Mouse (Mus musculus) heart, embryonic 16.5 days (tissue): ENCODE results near the gene Sult6b2. TPM values are rescaled to one million over a fixed set of nuclear protein-coding genes. Genes with fewer than 3 reads are reported as not detected.
A peak's percentile ranks its signal among the peaks of the same experiment; 100 is the strongest.

Experiments
- ATAC-seq: fragments of 200-750 bp; cut with Nextera tagmentation; replicated peaks from 2 replicates; pipeline ENCODE4 v1.8.0; 2017; ENCODE audit warnings: moderate number of reproducible peaks; ENCODE audit not compliant: insufficient read depth, low FRiP score; ENCODE audit errors: extremely low read depth
- H3K27ac ChIP-seq: fragments of 300-500 bp; sonication (generic); 2 replicates; pipeline ENCODE4 v1.5.1; 2014; ENCODE audit warnings: mild to moderate bottlenecking, low read length, control low read depth, moderate library complexity
- H3K27me3 ChIP-seq: fragments of 300-500 bp; sonication (generic); 2 replicates; pipeline ENCODE4 v1.6.1; 2014; ENCODE audit warnings: low read length, mixed read lengths; ENCODE audit not compliant: control insufficient read depth, insufficient read depth
- H3K36me3 ChIP-seq: fragments of 300-500 bp; sonication (generic); 2 replicates; pipeline ENCODE4 v1.6.1; 2014; ENCODE audit not compliant: control insufficient read depth, insufficient read depth
- H3K4me1 ChIP-seq: fragments of 300-500 bp; sonication (generic); 2 replicates; pipeline ENCODE4 v1.6.1; 2014; ENCODE audit warnings: low read length, mixed read lengths; ENCODE audit not compliant: control insufficient read depth, insufficient read depth
- H3K4me2 ChIP-seq: fragments of 300-500 bp; sonication (generic); 2 replicates; pipeline ENCODE4 v1.6.1; 2014; ENCODE audit warnings: low read depth, mild to moderate bottlenecking, control low read depth, low read length
- H3K4me3 ChIP-seq: fragments of 300-500 bp; sonication (generic); 2 replicates; pipeline ENCODE4 v1.5.1; 2014; ENCODE audit warnings: mild to moderate bottlenecking, control low read depth, low read length
- H3K9ac ChIP-seq: fragments of 300-500 bp; sonication (generic); 2 replicates; pipeline ENCODE4 v1.6.1; 2014; ENCODE audit warnings: low read length, control low read depth
- H3K9me3 ChIP-seq: fragments of 300-500 bp; sonication (generic); replicated peaks from 2 replicates; pipeline ENCODE4 v1.6.1; 2016; ENCODE audit warnings: low read length; ENCODE audit not compliant: control insufficient read depth
- WGBS: fragments of 180-500 bp; shearing (Covaris S2); extraction: QIAGEN DNeasy Blood & Tissue Kit; methylation state at CpG from one replicate; pipeline ENCODE4 v1.1.7; 2014; 5-methylcytosine and 5-hydroxymethylcytosine counted together
- polyA plus RNA-seq: library from polyadenylated mRNA; unstranded; fragments of >200 nt; fragmentation: Nextera tagmentation; extraction: Ambion mirVana; gene quantifications from 2 replicates; pipeline ENCODE4 v1.2.1, GENCODE M21; 2015

The Sult6b2 gene
- polyA plus RNA-seq, 1 experiment from 2014 or later = 0.07 TPM

- Histone ChIP-seq H3K27me3 (no peaks in the 10 kb centered on the region), H3K4me2 (no peak overlapping the region), H3K9me3 (no peaks in the 10 kb centered on the region), H3K4me3 (no peak overlapping the region), H3K36me3 (no peaks in the 10 kb centered on the region), H3K27ac (no peak overlapping the region), H3K9ac (no peak overlapping the region), H3K4me1 (no peaks in the 10 kb centered on the region)
- 71% methylated on average over 9 of the region's 9 CpGs for WGBS
- no peak for ATAC-seq
Measured at GRCm38 (mm10) chr6:142837326-142837725, 33.0 kb upstream of the Sult6b2 start.

DNA sequence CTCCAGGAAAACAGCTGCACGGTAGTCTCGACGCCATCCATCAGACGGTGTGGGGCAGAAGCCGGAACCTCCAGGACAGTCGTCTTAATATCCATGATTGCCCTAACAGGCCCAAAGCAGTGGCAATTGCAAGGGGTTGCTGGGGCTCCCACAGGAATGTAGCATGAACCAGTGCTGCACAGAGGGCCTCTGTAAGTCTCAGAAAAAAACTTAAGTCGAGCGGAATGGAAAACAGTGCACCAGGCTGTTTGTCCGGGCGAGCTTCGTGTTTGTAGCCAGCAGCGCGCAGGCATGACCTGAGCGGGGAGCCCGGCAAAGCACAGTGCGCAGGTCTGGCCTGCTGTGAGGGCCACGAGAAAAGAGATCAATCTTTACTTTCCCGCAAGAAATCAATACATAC, 31.4 kb upstream of the Sult6b2 start:
- 78% methylated on average over 18 of the region's 18 CpGs for WGBS
- no peak overlapping the region for H3K4me2 ChIP-seq
- H3K27ac ChIP-seq = no peak overlapping the region
- H3K27me3 ChIP-seq = no peaks in the 10 kb centered on the region
- no peak overlapping the region for H3K9ac ChIP-seq
- H3K4me3 ChIP-seq = no peak overlapping the region
- no peak for ATAC-seq
- no peaks in the 10 kb centered on the region for H3K36me3 ChIP-seq
- H3K9me3 ChIP-seq = no peaks in the 10 kb centered on the region
- H3K4me1 ChIP-seq = 0 out of 2 replicates have a peak, but pooled peaks cover 5% of the 10 kb centered on the region

DNA sequence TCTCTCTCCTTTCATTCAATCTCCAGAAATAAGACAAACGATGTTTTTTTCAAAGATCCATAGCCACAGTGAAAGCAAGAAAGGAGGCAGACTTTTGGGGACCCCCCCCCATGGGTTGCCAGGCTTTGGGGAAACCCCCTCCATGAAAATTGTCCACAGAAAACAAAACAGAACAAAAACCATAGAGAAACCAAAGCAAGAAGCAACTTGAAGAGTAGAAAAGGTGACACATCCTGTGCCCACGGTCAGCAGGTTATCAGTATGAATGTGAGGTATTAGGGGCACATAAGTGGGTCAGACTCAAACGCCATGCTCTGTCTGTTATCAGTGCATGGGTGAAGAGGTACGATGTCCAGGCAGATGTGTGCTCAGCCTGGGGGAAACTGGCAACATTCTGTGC, 30.6 kb upstream of the Sult6b2 start:
- H3K4me1 ChIP-seq = 0 out of 2 replicates have a peak, but pooled peaks cover 5% of the 10 kb centered on the region
- H3K4me3 ChIP-seq = no peak overlapping the region
- H3K27ac ChIP-seq = no peak overlapping the region
- no peak for ATAC-seq
- H3K36me3 ChIP-seq = no peaks in the 10 kb centered on the region
- H3K9me3 ChIP-seq = no peaks in the 10 kb centered on the region
- WGBS = 37% methylated on average over 4 of the region's 4 CpGs
- H3K9ac ChIP-seq = no peak overlapping the region
- no peak overlapping the region for H3K4me2 ChIP-seq
- H3K27me3 ChIP-seq = no peaks in the 10 kb centered on the region

- no peak overlapping the region for H3K9ac ChIP-seq
- H3K4me3 ChIP-seq = no peak overlapping the region
- WGBS = 58% methylated on average over 3 of the region's 3 CpGs
- H3K9me3 ChIP-seq = no peaks in the 10 kb centered on the region
- no peak for ATAC-seq
- H3K4me2 ChIP-seq = no peak overlapping the region
- H3K27ac ChIP-seq = no peak overlapping the region
- H3K27me3 ChIP-seq = no peaks in the 10 kb centered on the region
- H3K4me1 ChIP-seq = 0 out of 2 replicates have a peak, but pooled peaks cover 5% of the 10 kb centered on the region
- H3K36me3 ChIP-seq = no peaks in the 10 kb centered on the region
Measured at GRCm38 (mm10) chr6:142831706-142832105, 27.4 kb upstream of the Sult6b2 start.

DNA sequence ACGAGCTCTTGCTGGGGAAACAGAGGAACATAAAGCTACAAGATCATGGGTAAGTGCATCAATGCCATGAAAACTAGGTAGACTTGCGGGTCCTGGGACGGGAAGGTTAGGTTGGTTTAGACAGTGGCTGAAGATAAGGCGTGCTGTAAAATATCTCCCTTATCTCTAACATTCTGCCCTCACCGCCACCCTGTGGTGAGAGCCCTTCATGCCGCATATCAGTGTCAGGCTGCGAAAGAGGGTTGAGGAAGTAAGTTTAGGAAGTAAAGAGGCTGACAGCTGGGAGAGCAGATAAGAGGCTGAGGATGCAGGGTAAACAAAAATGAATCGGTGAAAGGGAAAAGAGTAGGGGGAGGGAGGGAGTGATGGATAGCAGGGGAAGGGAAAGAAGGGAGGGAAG, 26.9 kb upstream of the Sult6b2 start:
- no peaks in the 10 kb centered on the region for H3K27me3 ChIP-seq
- peak; percentile 32; the same call in 1 of the 2 replicates for ATAC-seq
- H3K4me2 ChIP-seq = no peak overlapping the region
- H3K27ac ChIP-seq = no peak overlapping the region
- no peak overlapping the region for H3K4me3 ChIP-seq
- no peak overlapping the region for H3K9ac ChIP-seq
- no peaks in the 10 kb centered on the region for H3K36me3 ChIP-seq
- 0 out of 2 replicates have a peak, but pooled peaks cover 5% of the 10 kb centered on the region for H3K4me1 ChIP-seq
- 9% methylated on average over 8 of the region's 8 CpGs for WGBS
- H3K9me3 ChIP-seq = no peaks in the 10 kb centered on the region

DNA sequence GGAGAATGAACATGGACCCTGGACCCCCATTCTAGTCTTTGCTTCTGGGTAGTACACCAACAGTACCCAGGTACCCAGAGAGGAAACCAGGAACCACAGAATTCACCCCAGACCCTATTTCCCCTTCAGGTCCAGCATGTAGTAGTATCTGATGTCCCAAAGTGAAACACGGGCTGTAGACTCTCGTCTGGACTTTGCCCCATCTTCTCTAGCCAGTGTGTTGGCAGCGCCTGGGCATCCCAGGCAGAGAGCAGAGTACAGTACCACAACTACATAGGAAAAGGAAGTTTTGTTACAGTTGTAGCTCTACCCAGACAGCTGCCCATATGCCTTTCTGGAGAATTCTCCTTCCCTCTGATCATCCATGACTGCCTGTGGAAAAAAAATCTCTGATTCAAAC, 25.9 kb upstream of the Sult6b2 start:
- 89% methylated on average over 3 of the region's 3 CpGs for WGBS
- Histone ChIP-seq H3K27me3 (no peaks in the 10 kb centered on the region), H3K9me3 (no peaks in the 10 kb centered on the region), H3K4me2 (no peak overlapping the region), H3K27ac (no peak overlapping the region), H3K36me3 (no peaks in the 10 kb centered on the region), H3K4me1 (0 out of 2 replicates have a peak, but pooled peaks cover 5% of the 10 kb centered on the region), H3K9ac (no peak overlapping the region), H3K4me3 (no peak overlapping the region)
- no peak for ATAC-seq

GRCm38 (mm10) chr6:142825449-142825848, 21.1 kb upstream of the Sult6b2 start:
- Histone ChIP-seq H3K4me2 (no peak overlapping the region), H3K4me3 (no peak overlapping the region), H3K27ac (no peak overlapping the region), H3K36me3 (no peaks in the 10 kb centered on the region), H3K9ac (no peak overlapping the region), H3K27me3 (no peaks in the 10 kb centered on the region), H3K4me1 (no peaks in the 10 kb centered on the region), H3K9me3 (no peaks in the 10 kb centered on the region)
- no peak for ATAC-seq
- 78% methylated on average over 5 of the region's 5 CpGs for WGBS

GRCm38 (mm10) chr6:142823008-142823787, 18.9 kb upstream of the Sult6b2 start:
- Histone ChIP-seq H3K4me3 (no peak overlapping the region), H3K27ac (no peak overlapping the region), H3K27me3 (no peaks in the 10 kb centered on the region), H3K4me2 (no peak overlapping the region), H3K9ac (no peak overlapping the region), H3K9me3 (no peaks in the 10 kb centered on the region), H3K4me1 (no peaks in the 10 kb centered on the region), H3K36me3 (no peaks in the 10 kb centered on the region)
- WGBS = 64% methylated on average over 5 of the region's 5 CpGs
- no peak for ATAC-seq

GRCm38 (mm10) chr6:142818306-142818705, 14.0 kb upstream of the Sult6b2 start:
- H3K36me3 ChIP-seq = no peaks in the 10 kb centered on the region
- H3K27ac ChIP-seq = no peak overlapping the region
- 91% methylated on average over 10 of the region's 10 CpGs for WGBS
- H3K4me1 ChIP-seq = no peaks in the 10 kb centered on the region
- no peaks in the 10 kb centered on the region for H3K27me3 ChIP-seq
- H3K9me3 ChIP-seq = no peaks in the 10 kb centered on the region
- H3K9ac ChIP-seq = no peak overlapping the region
- no peak for ATAC-seq
- H3K4me3 ChIP-seq = no peak overlapping the region
- no peak overlapping the region for H3K4me2 ChIP-seq
